Mouse (Mus musculus): Measurements from ENCODE around the gene Hoxc11.

- TF ChIP-seq CTCF (IDR thresholded peaks at IDR 0.05; ENCODE audit: insufficient read depth, low read length) = no peak
- no peak for TF ChIP-seq POLR2A (IDR thresholded peaks at IDR 0.05; ENCODE audit: borderline replicate concordance, extremely low read depth, low read depth, low read length)
Measured at GRCm38 (mm10) chr15:102966776-102967311, 12.6 kb downstream of the Hoxc11 start, which contains the start of gene Hoxc10.
